Comparison of ENCODE assay signal across 8 mouse cellular contexts in genomic region chr2:156432874-156433868, GRCm38 (mm10). TPM values are rescaled to one million over a fixed set of nuclear protein-coding genes. Genes with fewer than 3 reads are reported as not detected.
A peak's percentile ranks its signal among the peaks of the same experiment; 100 is the strongest.
DNase-seq lines count a peak whose midpoint lies in the region; ATAC-seq and TF ChIP-seq lines count a peak whose summit lies in the region.

No protein-coding gene starts in this region.

- no peak for TF ChIP-seq CTCF in testis, adult 2 months (IDR thresholded peaks at IDR 0.05; ENCODE audit: control insufficient read depth, insufficient read depth, insufficient replicate concordance, low read depth, low read length)
- no peak for TF ChIP-seq CTCF in hindbrain, postnatal 0 days (IDR thresholded peaks at IDR 0.05; ENCODE audit: low read depth)

- TF ChIP-seq POLR2A in testis, adult 2 months (IDR thresholded peaks at IDR 0.05; ENCODE audit: control insufficient read depth, low read depth, low read length) = no peak

- no peaks in the 10 kb centered on the region for H3K9me3 ChIP-seq in hindbrain, postnatal 0 days (ENCODE audit: low read length)
- H3K9me3 ChIP-seq in liver, embryonic 11.5 days (ENCODE audit: control insufficient read depth, low read length) = no peaks in the 10 kb centered on the region

- no peak overlapping the region for H3K9ac ChIP-seq in hindbrain, postnatal 0 days (replicated peaks; ENCODE audit: low read length)
- no peak overlapping the region for H3K9ac ChIP-seq in liver, embryonic 11.5 days (ENCODE audit: low read depth, low read length)

- no peaks in the 10 kb centered on the region for H3K36me3 ChIP-seq in testis, adult 2 months (ENCODE audit: control insufficient read depth, insufficient read depth, low read length)
- no peaks in the 10 kb centered on the region for H3K36me3 ChIP-seq in hindbrain, postnatal 0 days (ENCODE audit: insufficient read depth, low read length)
- H3K36me3 ChIP-seq in liver, embryonic 11.5 days (ENCODE audit: control insufficient read depth, insufficient read depth, low read length) = no peaks in the 10 kb centered on the region

- H3K27ac ChIP-seq in testis, adult 2 months (ENCODE audit: control insufficient read depth, insufficient read depth, low read depth, low read length) = peak overlapping the region; percentile 40; the same call in 1 of the 2 replicates
- H3K27ac ChIP-seq in hindbrain, postnatal 0 days = peak overlapping the region; percentile 52; the same call in 1 of the 2 replicates
- peak overlapping the region; percentile 64 for H3K27ac ChIP-seq in liver, embryonic 11.5 days (ENCODE audit: low read depth, low read length)

- H3K4me3 ChIP-seq in testis, adult 2 months (ENCODE audit: control insufficient read depth, low read depth, low read length) = no peak overlapping the region
- no peak overlapping the region for H3K4me3 ChIP-seq in hindbrain, postnatal 0 days (ENCODE audit: low read length)
- H3K4me3 ChIP-seq in liver, embryonic 11.5 days (ENCODE audit: low read depth, low read length) = no peak overlapping the region; the same call in 1 of the 2 replicates

- no peaks in the 10 kb centered on the region for H3K27me3 ChIP-seq in testis, adult 2 months (ENCODE audit: control insufficient read depth, insufficient read depth, low read length)
- no peaks in the 10 kb centered on the region for H3K27me3 ChIP-seq in hindbrain, postnatal 0 days (ENCODE audit: insufficient read depth, low read length)
- H3K27me3 ChIP-seq in liver, embryonic 11.5 days (replicated peaks; ENCODE audit: control insufficient read depth, insufficient read depth, low read length) = no peaks in the 10 kb centered on the region

- no peak overlapping the region for H3K4me2 ChIP-seq in hindbrain, postnatal 0 days (ENCODE audit: low read depth, low read length)
- peak overlapping the region; percentile 39 for H3K4me2 ChIP-seq in liver, embryonic 11.5 days

- no peak for DNase-seq in testis, postnatal 14 days (ENCODE audit: low spot score)
- peak; percentile 24 for DNase-seq in hindbrain, postnatal 0 days (ENCODE audit: low spot score)
- DNase-seq in liver, embryonic 11.5 days (ENCODE audit: low spot score) = no peak
- DNase-seq in yolk sac, embryonic 10.5 days (ENCODE audit: low spot score) = peak; percentile 87
- no peak for DNase-seq in layer of hippocampus, adult 8-10 months (ENCODE audit: low spot score in 2 of 2)
- DNase-seq in embryo, embryonic 10.5 days (ENCODE audit: low spot score) = no peak
- DNase-seq in gastrocnemius, postnatal 36 days = no peak

- ATAC-seq in hindbrain, postnatal 0 days = no peak
- ATAC-seq in liver, embryonic 11.5 days (replicated peaks; ENCODE audit: low FRiP score) = no peak

- H3K4me1 ChIP-seq in testis, adult 2 months (ENCODE audit: control insufficient read depth, insufficient read depth, low read length) = no peaks in the 10 kb centered on the region
- peaks cover 14% of the 10 kb centered on the region; the same call in 1 of the 2 replicates for H3K4me1 ChIP-seq in hindbrain, postnatal 0 days (ENCODE audit: insufficient read depth, low read length)
- no peaks in the 10 kb centered on the region for H3K4me1 ChIP-seq in liver, embryonic 11.5 days (replicated peaks; ENCODE audit: control insufficient read depth, insufficient read depth, low read length)

- WGBS in hindbrain, postnatal 0 days = 25% methylated on average over 9 of the region's 9 CpGs
- 59% methylated on average over 9 of the region's 9 CpGs for WGBS in liver, embryonic 11.5 days

- intact Hi-C loops in gastrocnemius, postnatal 36 days (cut with DNase I) = no loop called here

RNA-seq across cellular contexts. Expression of gene Epb41l1, which starts 12.5 kb away (rescaled TPM):
- polyA plus RNA-seq in testis, adult 2 months (2012; rRNA removed) = 4.0 and 6.1 TPM in 2 replicates
- total RNA-seq in hindbrain, postnatal 0 days (2014; rRNA removed) = 228 and 259 TPM in 2 replicates
- 10.7 and 11.2 TPM in 2 replicates for polyA plus RNA-seq in hindbrain, postnatal 0 days (2015; fragmentation: Nextera tagmentation; extraction: Ambion mirVana)
- 1.4 and 1.5 TPM in 2 replicates for polyA plus RNA-seq in liver, embryonic 11.5 days (2014; fragmentation: Nextera tagmentation; extraction: Ambion mirVana)
- 100 to 1,000 TPM; 322 to 352 (median 336) TPM for total RNA-seq in layer of hippocampus, adult 8-10 months (2022)
- total RNA-seq in gastrocnemius, postnatal 36 days (2021) = 1 to 10 TPM; 4.3 to 4.9 TPM

Comparison
In these comparisons a context has a peak if more than half of its experiments do, and no peak if none do; other contexts are left out.
1. DNase-seq: peak in hindbrain, postnatal 0 days (single experiment) and yolk sac, embryonic 10.5 days (single experiment); none in testis, postnatal 14 days (single experiment), liver, embryonic 11.5 days (single experiment), layer of hippocampus, adult 8-10 months (0 of 2), embryo, embryonic 10.5 days (single experiment) and gastrocnemius, postnatal 36 days (0 of 2).
2. RNA of gene Epb41l1, which starts 12.5 kb away (total RNA-seq): 322 to 352 TPM in layer of hippocampus, adult 8-10 months and 228 to 259 TPM in hindbrain, postnatal 0 days; 4.3 to 4.9 TPM in gastrocnemius, postnatal 36 days; every median in the first group is over 10 times any median in the second.
3. Peak in every context shown above with its lines, with median percentiles within 50 percentile points of each other: H3K27ac ChIP-seq.